Mouse (Mus musculus): Measurements from ENCODE around the gene Vgll4.

- TF ChIP-seq CTCF (IDR thresholded peaks at IDR 0.05; ENCODE audit: control insufficient read depth, insufficient read depth, insufficient replicate concordance, low read depth, low read length) (no peak), POLR2A (IDR thresholded peaks at IDR 0.05; ENCODE audit: control insufficient read depth, low read depth, low read length) (no peak)
Measured at GRCm38 (mm10) chr6:114967623-114968022, 2.2 kb downstream of the Vgll4 start.

Measured in testis, adult 2 months (tissue).